Mouse (Mus musculus) liver, embryonic 12.5 days (tissue): ENCODE results near the gene Cab39. TPM values are rescaled to one million over a fixed set of nuclear protein-coding genes. Genes with fewer than 3 reads are reported as not detected.

ENCODE experiments used
- ATAC-seq: fragments of 200-750 bp; cut with Nextera tagmentation; 2 replicates; pipeline ENCODE4 v1.8.0; 2017; ENCODE audit warnings: moderate number of reproducible peaks, mild to moderate bottlenecking, moderate library complexity
- H3K27ac ChIP-seq: fragments of 300-500 bp; sonication (generic); 2 replicates; pipeline ENCODE4 v1.5.1; 2016; ENCODE audit warnings: mild to moderate bottlenecking
- H3K27me3 ChIP-seq: fragments of 300-500 bp; sonication (generic); replicated peaks from 2 replicates; pipeline ENCODE4 v1.6.1; 2016; ENCODE audit warnings: mild to moderate bottlenecking, moderate library complexity
- H3K36me3 ChIP-seq: fragments of 300-500 bp; sonication (generic); 2 replicates; pipeline ENCODE4 v1.6.1; 2016; ENCODE audit warnings: mild to moderate bottlenecking, moderate library complexity
- H3K4me1 ChIP-seq: fragments of 300-500 bp; sonication (generic); 2 replicates; pipeline ENCODE4 v1.6.1; 2016
- H3K4me2 ChIP-seq: fragments of 300-500 bp; sonication (generic); 2 replicates; pipeline ENCODE4 v1.6.1; 2016; ENCODE audit warnings: mild to moderate bottlenecking, moderate library complexity
- H3K4me3 ChIP-seq: fragments of 300-500 bp; sonication (generic); 2 replicates; pipeline ENCODE4 v1.5.1; 2016; ENCODE audit warnings: mild to moderate bottlenecking, moderate library complexity
- H3K9ac ChIP-seq: fragments of 300-500 bp; sonication (generic); 2 replicates; pipeline ENCODE4 v1.6.1; 2016; ENCODE audit warnings: mild to moderate bottlenecking, moderate library complexity
- H3K9me3 ChIP-seq: fragments of 300-500 bp; sonication (generic); replicated peaks from 2 replicates; pipeline ENCODE4 v1.6.1; 2016; ENCODE audit warnings: mild to moderate bottlenecking, moderate library complexity
- WGBS: fragments of 180-500 bp; shearing (Covaris S2); methylation state at CpG from one replicate; pipeline ENCODE4 v1.1.7; 2016; ENCODE audit not compliant: insufficient replicate concordance; 5-methylcytosine and 5-hydroxymethylcytosine counted together
- polyA plus RNA-seq: library from polyadenylated mRNA; unstranded; fragments of >200 nt; fragmentation: Nextera tagmentation; extraction: Ambion mirVana; gene quantifications from 2 replicates; pipeline ENCODE4 v1.2.1, GENCODE M21; 2016

Cab39 gene
- polyA plus RNA-seq = 25.3 and 25.9 TPM in 2 replicates

GRCm38 (mm10) chr1:85793208-85794105, at the start of gene Cab39:
TSS of gene Cab39 (plus strand) at chr1:85793441.
- Histone ChIP-seq H3K4me1 (peaks cover 35% of the 10 kb centered on the region), H3K4me2 (peak within 1 kb of the TSS; percentile 83), H3K27me3 (0 out of 2 replicates have a peak, but pooled peaks cover 4% of the 10 kb centered on the region), H3K9me3 (no peaks in the 10 kb centered on the region), H3K9ac (peak within 1 kb of the TSS; percentile 96), H3K4me3 (peak within 1 kb of the TSS; percentile 79), H3K27ac (peak within 1 kb of the TSS; percentile 89), H3K36me3 (peaks cover 24% of the 10 kb centered on the region)
- peak; percentile 88 for ATAC-seq
- under 1% methylated on average over 92 of the region's 118 CpGs for WGBS

GRCm38 (mm10) chr1:85744539-85744938, 48.7 kb upstream of the Cab39 start:
- H3K4me2 ChIP-seq = no peak overlapping the region
- H3K27ac ChIP-seq = no peak overlapping the region
- H3K27me3 ChIP-seq = no peaks in the 10 kb centered on the region
- no peaks in the 10 kb centered on the region for H3K36me3 ChIP-seq
- H3K9me3 ChIP-seq = no peaks in the 10 kb centered on the region
- no peak for ATAC-seq
- 66% methylated on average over 3 of the region's 3 CpGs for WGBS
- no peaks in the 10 kb centered on the region for H3K4me1 ChIP-seq
- no peak overlapping the region for H3K9ac ChIP-seq
- no peak overlapping the region for H3K4me3 ChIP-seq

GRCm38 (mm10) chr1:85746511-85746910, 46.7 kb upstream of the Cab39 start:
- peaks cover 8% of the 10 kb centered on the region for H3K4me1 ChIP-seq
- H3K36me3 ChIP-seq = no peaks in the 10 kb centered on the region
- H3K4me2 ChIP-seq = no peak overlapping the region
- 62% methylated on average over 5 of the region's 5 CpGs for WGBS
- no peak for ATAC-seq
- H3K9me3 ChIP-seq = no peaks in the 10 kb centered on the region
- H3K27ac ChIP-seq = no peak overlapping the region
- H3K9ac ChIP-seq = no peak overlapping the region
- no peak overlapping the region for H3K4me3 ChIP-seq
- H3K27me3 ChIP-seq = no peaks in the 10 kb centered on the region

- Histone ChIP-seq H3K27me3 (no peaks in the 10 kb centered on the region), H3K4me3 (no peak overlapping the region), H3K9me3 (no peaks in the 10 kb centered on the region), H3K4me2 (no peak overlapping the region), H3K36me3 (no peaks in the 10 kb centered on the region), H3K27ac (no peak overlapping the region), H3K4me1 (peaks cover 14% of the 10 kb centered on the region), H3K9ac (no peak overlapping the region)
- ATAC-seq = no peak
- 91% methylated on average over 2 of the region's 2 CpGs for WGBS
These were observed 43.4 kb upstream of the Cab39 start for GRCm38 (mm10) chr1:85749829-85750228.

- Histone ChIP-seq H3K36me3 (no peaks in the 10 kb centered on the region), H3K27ac (no peak overlapping the region), H3K9me3 (no peaks in the 10 kb centered on the region), H3K4me2 (no peak overlapping the region), H3K4me3 (no peak overlapping the region), H3K4me1 (peaks cover 14% of the 10 kb centered on the region), H3K27me3 (no peaks in the 10 kb centered on the region), H3K9ac (no peak overlapping the region)
- ATAC-seq = no peak
- 46% methylated on average over 4 of the region's 4 CpGs for WGBS
These were observed 42.6 kb upstream of the Cab39 start for GRCm38 (mm10) chr1:85750650-85751049.

- H3K4me3 ChIP-seq = no peak overlapping the region
- H3K4me1 ChIP-seq = peaks cover 14% of the 10 kb centered on the region
- H3K36me3 ChIP-seq = no peaks in the 10 kb centered on the region
- H3K9me3 ChIP-seq = no peaks in the 10 kb centered on the region
- WGBS = 34% methylated on average over 6 of the region's 6 CpGs
- H3K9ac ChIP-seq = no peak overlapping the region
- no peaks in the 10 kb centered on the region for H3K27me3 ChIP-seq
- ATAC-seq = peak; percentile 68
- H3K4me2 ChIP-seq = no peak overlapping the region
- H3K27ac ChIP-seq = 0 out of 2 replicates have a peak overlapping the region, but pooled peaks have one; percentile 18
These were observed 41.7 kb upstream of the Cab39 start for GRCm38 (mm10) chr1:85751494-85751893.

GRCm38 (mm10) chr1:85751932-85752680, 41.1 kb upstream of the Cab39 start:
- peak; percentile 2; the same call in 1 of the 2 replicates for ATAC-seq
- Histone ChIP-seq H3K9me3 (no peaks in the 10 kb centered on the region), H3K27me3 (no peaks in the 10 kb centered on the region), H3K4me3 (no peak overlapping the region), H3K9ac (no peak overlapping the region), H3K27ac (0 out of 2 replicates have a peak overlapping the region, but pooled peaks have one; percentile 18), H3K4me2 (no peak overlapping the region), H3K36me3 (no peaks in the 10 kb centered on the region), H3K4me1 (peaks cover 14% of the 10 kb centered on the region)
- 64% methylated on average over 11 of the region's 11 CpGs for WGBS

GRCm38 (mm10) chr1:85757531-85758230, 35.6 kb upstream of the Cab39 start:
- ATAC-seq = no peak

GRCm38 (mm10) chr1:85758231-85758968, 34.8 kb upstream of the Cab39 start:
- WGBS = 21% methylated on average over 14 of the region's 14 CpGs
- Histone ChIP-seq H3K4me2 (peak overlapping the region; percentile 6; the same call in 1 of the 2 replicates), H3K36me3 (no peaks in the 10 kb centered on the region), H3K9me3 (no peaks in the 10 kb centered on the region), H3K9ac (no peak overlapping the region), H3K27ac (no peak overlapping the region), H3K4me1 (peaks cover 9% of the 10 kb centered on the region), H3K4me3 (no peak overlapping the region), H3K27me3 (no peaks in the 10 kb centered on the region)
- ATAC-seq = no peak

More at GRCm38 (mm10) chr1:85757531-85758230, 35.6 kb upstream of the Cab39 start:
- no peaks in the 10 kb centered on the region for H3K27me3 ChIP-seq
- H3K36me3 ChIP-seq = no peaks in the 10 kb centered on the region
- H3K27ac ChIP-seq = no peak overlapping the region
- H3K9me3 ChIP-seq = no peaks in the 10 kb centered on the region
- peaks cover 6% of the 10 kb centered on the region for H3K4me1 ChIP-seq
- no peak overlapping the region for H3K9ac ChIP-seq
- WGBS = 58% methylated on average over 6 of the region's 6 CpGs
- H3K4me2 ChIP-seq = no peak overlapping the region
- no peak overlapping the region for H3K4me3 ChIP-seq

GRCm38 (mm10) chr1:85758969-85759293, 34.3 kb upstream of the Cab39 start:
- H3K4me3 ChIP-seq = no peak overlapping the region
- H3K4me1 ChIP-seq = peaks cover 11% of the 10 kb centered on the region
- no peaks in the 10 kb centered on the region for H3K9me3 ChIP-seq
- ATAC-seq = no peak
- H3K27ac ChIP-seq = no peak overlapping the region
- H3K27me3 ChIP-seq = no peaks in the 10 kb centered on the region
- WGBS = 0% methylated on average over 1 of the region's 1 CpGs
- no peak overlapping the region for H3K9ac ChIP-seq
- H3K36me3 ChIP-seq = no peaks in the 10 kb centered on the region
- H3K4me2 ChIP-seq = no peak overlapping the region

- no peaks in the 10 kb centered on the region for H3K9me3 ChIP-seq
- H3K36me3 ChIP-seq = no peaks in the 10 kb centered on the region
- no peak overlapping the region for H3K9ac ChIP-seq
- 70% methylated on average over 4 of the region's 4 CpGs for WGBS
- H3K4me2 ChIP-seq = no peak overlapping the region
- H3K27me3 ChIP-seq = no peaks in the 10 kb centered on the region
- H3K4me1 ChIP-seq = peaks cover 11% of the 10 kb centered on the region
- H3K27ac ChIP-seq = no peak overlapping the region
- ATAC-seq = no peak
- no peak overlapping the region for H3K4me3 ChIP-seq
These were observed 31.6 kb upstream of the Cab39 start for GRCm38 (mm10) chr1:85761665-85762064.
